Mouse (Mus musculus) retina, embryonic 14.5 days (tissue): ENCODE results near the gene Pip5k1c.
A peak's percentile ranks its signal among the peaks of the same experiment; 100 is the strongest.

Experiments
- DNase-seq: peaks from one replicate; pipeline ENCODE4 v3.0.0-alpha.2; 2015; ENCODE audit warnings: low spot score

Pip5k1c gene

GRCm38 (mm10) chr10:81292554-81293333 is at the start of gene Pip5k1c:
TSS of gene Pip5k1c (plus strand) at chr10:81292963.
- peak; percentile 100 for DNase-seq

- DNase-seq, result no peak
Observed at GRCm38 (mm10) chr10:81244146-81244545, 48.6 kb upstream of the Pip5k1c start.

GRCm38 (mm10) chr10:81244595-81244994 is 48.2 kb upstream of the Pip5k1c start:
- peak; percentile 87 for DNase-seq

GRCm38 (mm10) chr10:81245166-81245565 is 47.6 kb upstream of the Pip5k1c start:
- DNase-seq, result no peak

- DNase-seq, result no peak
Observed at GRCm38 (mm10) chr10:81247804-81248203, 45.0 kb upstream of the Pip5k1c start.

- DNase-seq, result no peak
Observed at GRCm38 (mm10) chr10:81249442-81249841, 43.3 kb upstream of the Pip5k1c start.

GRCm38 (mm10) chr10:81252424-81253419 is 40.0 kb upstream of the Pip5k1c start, which contains the start of gene Matk:
TSS of gene Matk (plus strand) at chr10:81252935.
- DNase-seq, result peak; percentile 72

- no peak for DNase-seq
Observed at GRCm38 (mm10) chr10:81254886-81255285, 37.9 kb upstream of the Pip5k1c start.

GRCm38 (mm10) chr10:81257158-81258039 is 35.4 kb upstream of the Pip5k1c start:
- peak; percentile 49 for DNase-seq

GRCm38 (mm10) chr10:81259225-81259884 is 33.4 kb upstream of the Pip5k1c start:
- DNase-seq, result no peak

GRCm38 (mm10) chr10:81261025-81261424 is 31.7 kb upstream of the Pip5k1c start:
- DNase-seq, result no peak

GRCm38 (mm10) chr10:81265540-81265939 is 27.2 kb upstream of the Pip5k1c start:
- DNase-seq, result no peak

- DNase-seq, result peak; percentile 97
Observed at GRCm38 (mm10) chr10:81266211-81267105, 26.3 kb upstream of the Pip5k1c start, which contains the start of the genes Mrpl54 and Apba3. TSS of gene Mrpl54 (minus strand) at chr10:81266934. TSS of gene Apba3 (plus strand) at chr10:81266960.

GRCm38 (mm10) chr10:81268056-81268455 is 24.7 kb upstream of the Pip5k1c start:
- peak; percentile 90 for DNase-seq

- no peak for DNase-seq
Observed at GRCm38 (mm10) chr10:81268643-81269412, 23.9 kb upstream of the Pip5k1c start.

GRCm38 (mm10) chr10:81272356-81272755 is 20.4 kb upstream of the Pip5k1c start:
- DNase-seq, result no peak

- no peak for DNase-seq
Observed at GRCm38 (mm10) chr10:81273842-81274241, 18.9 kb upstream of the Pip5k1c start.

GRCm38 (mm10) chr10:81277676-81278075 is 15.1 kb upstream of the Pip5k1c start:
- no peak for DNase-seq

GRCm38 (mm10) chr10:81279496-81279895 is 13.3 kb upstream of the Pip5k1c start:
- no peak for DNase-seq
